Mouse (Mus musculus) cortical plate, adult 2 months (tissue): ENCODE measurements around the gene Nudt22. TPM values are rescaled to one million over a fixed set of nuclear protein-coding genes. Genes with fewer than 3 reads are reported as not detected.

Source experiments
- H3K27ac ChIP-seq: fragments of 200-500 bp; 2 replicates; pipeline ENCODE4 v1.5.1; 2012; ENCODE audit warnings: low read length, control low read depth, inconsistent platforms; ENCODE audit not compliant: insufficient read depth
- H3K4me1 ChIP-seq: fragments of 200-500 bp; 2 replicates; pipeline ENCODE4 v1.6.1; 2011; ENCODE audit warnings: low read length; ENCODE audit not compliant: control insufficient read depth, insufficient read depth
- H3K4me3 ChIP-seq: fragments of 200-500 bp; 2 replicates; pipeline ENCODE4 v1.5.1; 2011; ENCODE audit warnings: mild to moderate bottlenecking, low read length, control low read depth; ENCODE audit not compliant: insufficient read depth
- CTCF ChIP-seq: fragments of 200-500 bp; IDR thresholded peaks from 2 replicates; pipeline ENCODE4 v1.5.1; 2011; ENCODE audit warnings: mild to moderate bottlenecking, control low read depth, low read length; ENCODE audit not compliant: insufficient read depth; ENCODE audit errors: extremely low read depth
- POLR2A ChIP-seq: fragments of 200-500 bp; IDR thresholded peaks from 2 replicates; pipeline ENCODE4 v1.6.1; 2011; ENCODE audit warnings: mild to moderate bottlenecking, low read length, control low read depth; ENCODE audit not compliant: insufficient read depth; ENCODE audit errors: extremely low read depth
- polyA plus RNA-seq: library from polyadenylated mRNA; depleted of rRNA; stranded (reverse); fragments of >200 nt; gene quantifications from 2 replicates; pipeline ENCODE4 v1.2.3, GENCODE M21; 2012

Nudt22 gene
- polyA plus RNA-seq, 1 experiment = 13.9 TPM

DNA sequence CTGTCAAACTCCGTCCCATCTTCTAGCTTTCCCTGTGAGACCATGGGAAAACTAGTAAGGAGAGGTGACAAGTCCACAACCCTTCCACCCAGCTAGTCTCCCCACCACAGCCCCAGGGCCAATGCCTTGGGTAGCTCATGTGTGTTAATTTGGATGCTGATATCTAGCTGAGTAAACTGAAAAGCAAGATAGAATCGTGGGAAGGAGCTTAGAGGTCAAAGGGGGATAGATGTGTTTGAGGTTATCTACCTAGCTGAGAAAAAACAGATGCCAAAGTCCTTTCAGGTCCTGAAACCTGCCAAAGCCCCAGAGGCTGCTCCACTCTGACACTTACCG is 17.3 kb downstream of the Nudt22 start:
- peaks cover 5% of the 10 kb centered on the region; the same call in 1 of the 2 replicates for H3K4me1 ChIP-seq
- H3K27ac ChIP-seq = no peak overlapping the region
- H3K4me3 ChIP-seq = peak overlapping the region; percentile 65
- TF ChIP-seq POLR2A (no peak), CTCF (no peak)

DNA sequence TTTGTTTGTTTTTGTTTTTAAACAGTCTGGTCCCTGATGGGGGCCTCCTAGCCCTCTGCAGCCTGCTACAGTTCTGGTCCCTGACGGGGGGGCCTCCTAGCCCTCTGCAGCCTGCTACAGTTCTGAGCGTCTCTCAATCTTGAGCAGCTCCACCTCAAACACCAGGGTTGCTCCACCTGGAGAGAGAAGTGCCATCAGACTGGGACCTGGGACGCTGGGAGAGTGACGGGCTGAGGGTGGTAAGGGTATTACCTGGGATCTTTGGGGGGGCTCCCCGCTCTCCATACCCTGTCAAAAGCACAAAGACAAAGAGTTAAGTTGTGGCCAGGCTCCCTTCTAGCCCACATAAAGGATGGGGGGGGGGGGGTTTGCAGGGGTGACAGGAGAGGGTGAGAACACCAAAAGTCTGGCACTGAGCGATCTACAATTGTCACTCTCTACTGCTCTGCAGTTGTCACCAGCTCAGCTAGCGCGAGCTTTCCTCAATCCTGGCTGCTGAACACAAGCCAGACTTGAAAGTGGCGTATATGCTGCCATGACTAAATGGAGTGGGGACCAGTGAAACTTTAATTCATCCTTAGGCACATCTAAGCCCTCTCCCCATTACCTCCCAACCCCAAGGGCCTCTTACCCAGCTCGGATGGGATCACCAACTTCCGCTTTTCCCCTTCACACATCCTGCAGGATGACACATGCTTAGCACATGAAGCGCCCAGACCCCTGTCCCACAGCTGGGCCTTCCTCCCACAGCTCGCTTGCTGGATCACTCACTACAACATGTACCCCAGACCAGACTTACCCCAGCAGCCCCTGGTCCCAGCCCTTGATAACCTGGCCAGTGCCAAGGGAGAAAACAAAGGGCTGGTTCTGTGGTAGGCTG is 17.9 kb downstream of the Nudt22 start:
- Histone ChIP-seq H3K4me1 (peaks cover 5% of the 10 kb centered on the region; the same call in 1 of the 2 replicates), H3K4me3 (peak overlapping the region; percentile 65), H3K27ac (no peak overlapping the region)
- TF ChIP-seq CTCF = no peak
- no peak for TF ChIP-seq POLR2A

DNA sequence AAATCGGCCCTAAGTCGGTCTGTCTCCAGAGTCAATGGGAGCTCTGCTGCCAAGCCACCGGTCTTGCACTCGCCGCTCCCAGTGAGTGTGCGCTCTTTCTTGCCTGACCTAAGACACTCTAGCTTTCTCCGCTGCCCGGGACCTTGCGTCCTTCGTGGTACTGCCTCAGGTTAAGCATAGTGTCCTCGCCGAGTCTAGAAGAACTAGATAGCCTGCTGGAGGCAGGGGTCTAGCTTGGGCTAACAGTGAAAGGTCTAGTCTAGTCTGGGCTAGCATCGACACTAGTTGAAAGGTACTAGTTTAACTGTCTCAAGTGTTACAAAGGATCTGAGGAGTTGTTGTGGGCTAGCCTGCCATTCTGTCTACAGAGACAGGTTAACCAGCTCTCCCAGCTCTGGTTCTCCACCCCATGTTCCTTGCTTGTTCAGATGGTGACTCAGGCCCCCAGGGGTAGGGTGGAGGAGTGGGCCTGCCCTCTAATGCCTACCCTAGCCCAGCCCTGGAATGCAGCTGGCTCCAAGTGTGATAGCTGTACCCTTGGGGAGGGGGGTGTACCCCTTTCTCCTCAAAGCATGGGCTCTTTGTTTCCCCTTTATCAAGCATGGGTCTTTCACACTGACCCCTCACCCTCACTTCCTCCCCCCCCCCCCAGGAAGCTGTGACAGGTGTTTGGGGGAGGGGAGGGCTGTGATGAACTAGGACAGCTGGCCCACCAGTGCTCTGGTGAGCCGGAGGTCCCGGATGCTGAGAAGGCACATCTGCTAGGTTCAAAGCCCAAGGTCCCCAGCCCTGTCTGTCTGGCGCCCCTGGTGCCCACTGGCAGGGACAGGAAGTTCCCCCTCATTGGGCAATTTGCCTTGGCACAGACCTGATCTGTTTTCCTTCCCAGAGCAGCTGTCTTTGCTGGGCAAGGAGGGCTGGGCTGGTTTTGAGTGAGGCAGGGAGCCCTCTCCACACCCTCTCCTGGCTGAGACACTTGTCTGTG is 20.1 kb downstream of the Nudt22 start, which contains the start of gene Plcb3:
Plcb3 (minus strand) TSS at position 934 of the 985 bp plus-strand sequence.
- TF ChIP-seq CTCF (no peak), POLR2A (0 out of 2 replicates have a peak, but pooled peaks have one; percentile 5)
- H3K27ac ChIP-seq = no peak within 1 kb of the TSS
- H3K4me3 ChIP-seq = peak within 1 kb of the TSS; percentile 48
- peaks cover 5% of the 10 kb centered on the region; the same call in 1 of the 2 replicates for H3K4me1 ChIP-seq

DNA sequence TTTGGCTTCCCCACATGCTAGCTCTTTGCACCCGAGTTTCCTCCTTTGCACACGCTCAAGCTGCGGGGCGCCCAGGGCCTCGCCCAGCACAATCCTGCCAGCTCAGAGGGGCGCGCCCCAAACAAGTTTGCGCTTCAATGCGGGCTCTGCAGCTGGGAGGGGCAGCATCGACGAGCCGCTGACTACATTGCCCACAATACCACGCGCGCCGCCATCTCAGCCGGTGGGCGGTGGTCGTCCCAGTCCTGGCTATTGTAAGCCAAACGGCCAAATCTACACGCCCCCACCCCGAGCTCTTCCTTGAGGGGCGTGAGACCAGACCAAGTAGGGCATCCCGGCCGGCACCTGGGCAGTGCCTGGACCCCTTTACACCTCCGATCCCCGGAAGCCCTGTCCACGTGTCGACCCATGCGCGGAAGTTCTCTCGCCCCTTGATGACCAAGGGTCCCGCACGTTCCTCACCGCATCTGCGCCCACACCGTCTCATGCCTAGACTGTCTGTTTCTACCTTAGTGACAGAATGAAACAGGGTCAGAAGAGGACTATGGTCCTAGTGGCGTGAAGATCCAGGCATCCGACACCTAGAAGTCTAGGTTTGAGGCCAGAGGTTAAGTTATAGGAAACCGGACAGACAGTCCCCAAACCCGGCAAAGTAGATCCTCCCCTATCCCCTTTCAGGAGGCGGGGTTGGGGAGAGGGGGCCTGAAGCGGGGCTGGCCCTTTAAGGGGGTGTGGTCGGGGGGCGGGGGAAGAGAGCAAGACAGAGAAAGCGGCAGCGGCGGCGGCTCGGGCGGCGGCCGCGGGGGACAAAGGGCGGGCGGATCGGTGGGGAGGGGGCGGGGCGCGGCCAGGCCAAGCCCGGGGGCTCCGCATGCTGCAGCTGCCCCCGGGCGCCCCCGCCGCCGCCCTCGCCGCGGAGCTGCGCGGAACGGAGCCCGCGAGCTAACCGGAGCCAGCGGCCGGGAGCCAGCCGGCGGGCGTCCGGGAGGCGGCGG is 21.4 kb downstream of the Nudt22 start, which contains the start of gene Ppp1r14b:
Ppp1r14b (plus strand) TSS at position 758 of the 995 bp plus-strand sequence.
- Histone ChIP-seq H3K4me3 (peak within 1 kb of the TSS; percentile 77), H3K27ac (0 out of 2 replicates have a peak within 1 kb of the TSS, but pooled peaks have one; percentile 4), H3K4me1 (peaks cover 5% of the 10 kb centered on the region; the same call in 1 of the 2 replicates)
- TF ChIP-seq CTCF = no peak
- no peak for TF ChIP-seq POLR2A

DNA sequence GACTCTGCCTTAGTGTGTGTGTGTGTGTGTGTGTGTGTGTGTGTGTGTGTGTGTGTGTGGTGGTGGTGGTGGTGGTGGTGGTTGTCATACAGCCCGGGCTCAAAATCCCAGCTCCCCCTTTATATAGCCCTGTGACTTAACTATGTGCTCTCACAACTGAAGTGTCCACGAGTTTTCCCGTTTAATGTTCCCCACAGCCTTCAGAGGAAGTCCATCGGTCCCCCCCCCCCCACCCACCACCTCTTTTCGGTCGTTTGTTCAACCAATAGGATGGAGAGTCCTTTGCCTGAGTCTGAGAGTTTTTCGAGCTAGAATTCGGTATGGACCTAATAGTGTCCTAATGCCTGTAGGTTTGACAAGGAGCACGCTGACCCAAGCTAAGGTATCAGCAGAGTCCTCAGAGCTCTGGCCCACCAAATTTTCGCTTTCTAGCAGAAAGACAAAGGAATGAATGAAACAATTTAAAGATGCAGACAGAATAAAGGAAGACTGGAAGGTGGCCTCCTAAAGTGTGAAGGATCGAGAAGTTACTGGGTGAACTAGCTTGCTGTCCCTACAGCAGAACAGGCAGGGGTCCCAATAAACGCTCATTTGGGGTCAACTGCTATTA is 22.2 kb downstream of the Nudt22 start:
- Histone ChIP-seq H3K4me3 (no peak overlapping the region; the same call in 1 of the 2 replicates), H3K27ac (no peak overlapping the region), H3K4me1 (peaks cover 3% of the 10 kb centered on the region; the same call in 1 of the 2 replicates)
- TF ChIP-seq CTCF = no peak
- TF ChIP-seq POLR2A = no peak

DNA sequence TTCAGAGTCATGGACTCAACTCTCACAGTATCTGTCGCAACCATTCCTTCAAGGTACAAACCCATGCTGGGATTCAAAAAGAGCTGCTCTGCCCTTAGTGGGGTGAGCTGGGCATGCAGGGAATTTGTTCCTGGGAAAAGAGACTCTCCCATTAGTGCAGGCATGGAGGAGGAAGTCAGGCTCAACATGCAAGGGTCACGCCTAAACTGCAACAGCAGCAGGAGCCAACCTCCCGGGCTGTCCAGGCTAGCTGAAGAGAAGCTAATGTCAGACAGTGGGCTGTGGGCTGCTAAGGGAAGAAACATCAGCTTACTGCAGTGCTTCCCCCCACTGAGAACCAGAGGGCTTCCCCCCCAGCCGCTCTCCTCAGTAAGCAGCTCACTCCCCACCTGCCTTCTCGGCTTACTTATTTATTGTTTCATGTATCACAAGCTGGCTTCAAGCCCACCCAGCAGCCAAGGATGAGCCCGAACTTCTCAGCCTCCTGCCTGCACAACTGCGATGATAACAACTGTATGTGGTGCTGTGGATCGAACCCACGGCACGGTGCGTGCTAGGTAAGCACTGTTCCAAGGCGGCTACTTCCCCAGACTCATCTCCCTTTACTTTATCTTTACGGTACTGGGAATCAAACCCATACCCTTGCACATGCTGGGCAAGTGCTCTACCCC is 23.5 kb downstream of the Nudt22 start:
- Histone ChIP-seq H3K4me1 (peaks cover 3% of the 10 kb centered on the region; the same call in 1 of the 2 replicates), H3K27ac (no peak overlapping the region), H3K4me3 (no peak overlapping the region)
- TF ChIP-seq POLR2A (no peak), CTCF (no peak)

DNA sequence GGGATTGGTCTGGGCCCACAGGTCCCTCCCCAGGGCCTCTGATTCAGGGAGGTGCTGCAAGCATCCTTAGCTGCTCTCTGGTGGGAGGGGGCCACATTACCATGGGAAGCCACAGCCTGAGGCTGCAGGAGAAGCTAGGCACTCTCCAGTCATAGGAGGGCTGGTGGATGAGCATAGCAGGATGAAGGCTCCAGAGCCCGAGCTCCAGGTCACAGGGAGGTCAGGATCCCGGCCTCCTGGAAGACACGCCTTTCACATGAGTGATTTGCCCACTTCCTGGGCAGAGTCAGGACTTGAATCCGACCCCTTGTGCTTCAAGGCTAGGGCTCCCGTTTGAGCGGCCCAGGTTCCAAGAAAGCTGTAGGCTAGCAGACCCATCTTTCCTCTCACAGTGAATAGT is 24.3 kb downstream of the Nudt22 start:
- Histone ChIP-seq H3K4me3 (no peak overlapping the region), H3K4me1 (peaks cover 2% of the 10 kb centered on the region; the same call in 1 of the 2 replicates), H3K27ac (no peak overlapping the region)
- no peak for TF ChIP-seq POLR2A
- TF ChIP-seq CTCF = no peak
